Mouse (Mus musculus) hindbrain, postnatal 0 days (tissue): ENCODE results near the gene Cisd3. TPM values are rescaled to one million over a fixed set of nuclear protein-coding genes. Genes with fewer than 3 reads are reported as not detected.

Experiments used
- ATAC-seq: fragments of 200-750 bp; cut with Nextera tagmentation; 2 replicates; pipeline ENCODE4 v1.8.0; 2017; ENCODE audit warnings: mild to moderate bottlenecking, moderate TSS enrichment, moderate library complexity
- DNase-seq: peaks from one replicate; pipeline ENCODE4 v3.0.0-alpha.2; 2015; ENCODE audit warnings: low spot score
- H3K27ac ChIP-seq: fragments of 300-500 bp; sonication (generic); 2 replicates; pipeline ENCODE4 v1.5.1; 2014; ENCODE audit warnings: mild to moderate bottlenecking
- H3K27me3 ChIP-seq: fragments of 300-500 bp; sonication (generic); 2 replicates; pipeline ENCODE4 v1.6.1; 2014; ENCODE audit warnings: low read length, mixed read lengths; ENCODE audit not compliant: insufficient read depth
- H3K36me3 ChIP-seq: fragments of 300-500 bp; sonication (generic); 2 replicates; pipeline ENCODE4 v1.6.1; 2014; ENCODE audit warnings: low read length, mixed read lengths; ENCODE audit not compliant: insufficient read depth
- H3K4me1 ChIP-seq: fragments of 300-500 bp; sonication (generic); 2 replicates; pipeline ENCODE4 v1.6.1; 2014; ENCODE audit warnings: antibody characterized with exemption, low read length, mixed read lengths; ENCODE audit not compliant: insufficient read depth
- H3K4me2 ChIP-seq: fragments of 300-500 bp; sonication (generic); 2 replicates; pipeline ENCODE4 v1.6.1; 2014; ENCODE audit warnings: low read depth, mild to moderate bottlenecking, low read length, moderate library complexity, mixed read lengths
- H3K4me3 ChIP-seq: fragments of 300-500 bp; sonication (generic); 2 replicates; pipeline ENCODE4 v1.5.1; 2014; ENCODE audit warnings: low read length
- H3K9ac ChIP-seq: fragments of 300-500 bp; sonication (generic); replicated peaks from 2 replicates; pipeline ENCODE4 v1.6.1; 2014; ENCODE audit warnings: mild to moderate bottlenecking, low read length, moderate library complexity, mixed read lengths
- H3K9me3 ChIP-seq: fragments of 300-500 bp; sonication (generic); 2 replicates; pipeline ENCODE4 v1.6.1; 2016; ENCODE audit warnings: low read length, mixed read lengths
- CTCF ChIP-seq: IDR thresholded peaks from 2 replicates; pipeline ENCODE4 v1.5.1; 2016; ENCODE audit warnings: antibody characterized with exemption, control low read depth, low read depth
- WGBS: fragments of 180-500 bp; shearing (Covaris S2); extraction: QIAGEN DNeasy Blood & Tissue Kit; methylation state at CpG from one replicate; pipeline ENCODE4 v1.1.7; 2014; 5-methylcytosine and 5-hydroxymethylcytosine counted together
- polyA plus RNA-seq: library from polyadenylated mRNA; unstranded; fragments of >200 nt; fragmentation: Nextera tagmentation; extraction: Ambion mirVana; gene quantifications from 2 replicates; pipeline ENCODE4 v1.2.1, GENCODE M21; 2015
- total RNA-seq: library from RNA; depleted of rRNA; stranded (reverse); fragments of >200 nt; gene quantifications from 2 replicates; pipeline ENCODE4 v1.2.3, GENCODE M21; 2014

The Cisd3 gene
- total and polyA plus RNA-seq, 2 experiments from 2014 or later = 21.2 to 47.6 TPM

DNA sequence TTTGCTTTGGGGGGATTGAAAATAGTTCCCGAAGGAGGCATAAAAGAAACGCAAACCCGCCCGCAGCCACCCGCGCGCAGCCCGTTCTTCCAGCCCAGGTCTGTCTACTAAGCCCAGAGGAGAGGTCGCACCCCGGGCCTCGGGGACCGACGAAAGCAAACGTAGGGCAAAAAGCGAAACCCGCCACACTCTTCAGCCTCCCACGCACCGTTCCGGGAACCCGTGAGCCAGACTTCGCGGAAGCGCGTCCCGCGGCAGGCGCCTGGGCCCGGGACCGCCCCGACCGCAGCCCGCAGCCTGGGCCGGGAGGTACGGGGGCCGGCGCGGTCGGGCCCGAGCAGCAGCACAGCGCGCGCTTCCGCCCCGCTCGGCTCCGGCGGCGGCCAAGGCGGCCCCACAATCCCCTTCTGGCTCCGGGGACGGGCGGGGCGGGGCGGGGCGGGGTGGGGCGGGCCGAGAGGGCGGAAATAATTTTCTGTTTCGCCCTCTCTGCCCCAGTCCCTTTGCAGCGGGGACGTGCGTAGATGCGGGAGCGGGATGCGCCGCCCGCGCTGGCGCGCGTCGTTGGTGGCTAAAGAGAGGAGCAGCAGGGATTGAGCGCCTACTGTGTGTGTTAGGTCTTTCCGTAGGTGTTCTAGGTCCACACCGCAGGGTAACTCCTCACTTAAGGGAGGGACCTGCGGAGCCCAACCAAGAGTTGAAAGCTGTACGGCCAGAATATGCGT lies 25.5 kb upstream of the Cisd3 start:
- Histone ChIP-seq H3K9me3 (no peaks in the 10 kb centered on the region), H3K36me3 (no peaks in the 10 kb centered on the region), H3K4me3 (peak overlapping the region; percentile 62), H3K27me3 (peaks cover 9% of the 10 kb centered on the region; the same call in 1 of the 2 replicates), H3K27ac (peak overlapping the region; percentile 59; the same call in 1 of the 2 replicates), H3K4me2 (peak overlapping the region; percentile 60), H3K4me1 (peaks cover 15% of the 10 kb centered on the region; the same call in 1 of the 2 replicates), H3K9ac (peak overlapping the region; percentile 68)
- no peak for TF ChIP-seq CTCF
- ATAC-seq = peak; percentile 87
- peak; percentile 84 for DNase-seq
- under 1% methylated on average over 67 of the region's 78 CpGs for WGBS

DNA sequence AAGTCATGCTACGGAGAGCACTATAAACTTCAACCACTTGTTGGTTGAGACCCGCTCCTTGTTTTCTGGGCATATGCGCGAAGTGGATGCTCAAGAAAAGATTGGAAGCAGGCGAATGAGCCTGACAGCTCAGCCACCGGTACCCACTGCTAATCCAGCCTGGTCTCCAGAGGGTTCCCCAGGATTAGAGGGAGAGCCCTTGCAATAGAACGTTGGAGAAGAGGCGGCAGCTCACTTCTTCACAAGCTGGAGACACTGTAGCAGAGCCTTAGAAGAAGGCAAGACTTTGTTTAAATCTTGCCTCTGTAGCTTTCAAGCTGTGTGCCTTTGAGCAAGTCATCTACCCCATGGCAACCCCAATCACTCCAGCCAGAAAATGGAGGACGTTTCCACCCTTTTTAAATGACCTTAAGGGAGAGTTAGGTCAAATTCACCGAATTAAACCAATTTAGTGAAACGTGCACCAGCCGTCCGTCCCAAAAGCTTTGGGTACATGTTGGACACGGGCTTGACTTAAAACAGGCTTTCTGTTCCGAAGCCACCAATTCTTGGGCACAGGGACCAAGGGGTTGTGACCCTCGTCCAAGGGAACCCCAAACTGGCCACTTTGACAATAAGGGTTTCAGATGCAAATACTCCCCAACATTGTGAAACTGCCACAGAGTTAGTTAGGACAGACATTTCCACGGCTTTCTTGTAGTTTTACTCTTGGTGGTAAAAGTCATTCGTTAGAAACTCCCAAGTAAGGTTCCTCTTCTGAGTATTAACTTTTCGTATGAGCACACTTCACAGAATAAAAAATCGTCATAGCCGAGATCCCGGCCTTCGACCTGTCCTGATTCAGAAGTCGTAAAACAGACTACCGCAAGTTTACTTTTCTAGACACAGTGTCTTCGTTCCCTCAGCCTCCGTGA lies 24.6 kb upstream of the Cisd3 start:
- peaks cover 15% of the 10 kb centered on the region; the same call in 1 of the 2 replicates for H3K4me1 ChIP-seq
- no peak overlapping the region; the same call in 1 of the 2 replicates for H3K9ac ChIP-seq
- peak overlapping the region; percentile 62 for H3K4me3 ChIP-seq
- ATAC-seq (no peak), DNase-seq (no peak)
- no peaks in the 10 kb centered on the region for H3K9me3 ChIP-seq
- no peak overlapping the region for H3K27ac ChIP-seq
- H3K36me3 ChIP-seq = no peaks in the 10 kb centered on the region; the same call in 1 of the 2 replicates
- TF ChIP-seq CTCF = no peak
- peak overlapping the region; percentile 92 for H3K4me2 ChIP-seq
- peaks cover 9% of the 10 kb centered on the region; the same call in 1 of the 2 replicates for H3K27me3 ChIP-seq
- WGBS = 3% methylated on average over 27 of the region's 27 CpGs

DNA sequence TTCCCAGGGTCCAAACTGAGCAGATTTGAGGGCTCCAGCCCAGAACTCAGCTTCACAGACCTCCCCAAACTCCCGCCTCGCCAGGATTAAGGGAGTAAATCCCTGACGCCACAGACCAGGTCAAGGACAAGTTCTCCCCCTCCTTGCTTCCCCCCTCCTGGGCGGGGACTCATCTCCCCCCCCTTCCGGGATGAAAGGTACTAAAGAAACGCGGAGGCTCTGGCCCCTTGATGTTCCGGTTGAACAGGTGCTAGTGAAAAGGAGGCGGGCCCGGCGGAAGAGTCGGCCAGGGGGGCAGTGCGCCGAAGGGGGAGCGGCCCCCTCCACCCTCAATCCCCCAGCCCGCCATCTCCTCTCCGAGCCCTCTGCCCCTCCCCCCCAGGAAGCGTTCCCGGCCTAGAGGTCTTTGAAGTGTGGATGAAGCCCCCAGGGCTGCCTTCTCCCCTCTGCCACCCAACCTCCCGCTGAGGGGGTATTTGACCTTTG lies 23.9 kb upstream of the Cisd3 start:
- under 1% methylated on average over 20 of the region's 20 CpGs for WGBS
- no peak for TF ChIP-seq CTCF

DNA sequence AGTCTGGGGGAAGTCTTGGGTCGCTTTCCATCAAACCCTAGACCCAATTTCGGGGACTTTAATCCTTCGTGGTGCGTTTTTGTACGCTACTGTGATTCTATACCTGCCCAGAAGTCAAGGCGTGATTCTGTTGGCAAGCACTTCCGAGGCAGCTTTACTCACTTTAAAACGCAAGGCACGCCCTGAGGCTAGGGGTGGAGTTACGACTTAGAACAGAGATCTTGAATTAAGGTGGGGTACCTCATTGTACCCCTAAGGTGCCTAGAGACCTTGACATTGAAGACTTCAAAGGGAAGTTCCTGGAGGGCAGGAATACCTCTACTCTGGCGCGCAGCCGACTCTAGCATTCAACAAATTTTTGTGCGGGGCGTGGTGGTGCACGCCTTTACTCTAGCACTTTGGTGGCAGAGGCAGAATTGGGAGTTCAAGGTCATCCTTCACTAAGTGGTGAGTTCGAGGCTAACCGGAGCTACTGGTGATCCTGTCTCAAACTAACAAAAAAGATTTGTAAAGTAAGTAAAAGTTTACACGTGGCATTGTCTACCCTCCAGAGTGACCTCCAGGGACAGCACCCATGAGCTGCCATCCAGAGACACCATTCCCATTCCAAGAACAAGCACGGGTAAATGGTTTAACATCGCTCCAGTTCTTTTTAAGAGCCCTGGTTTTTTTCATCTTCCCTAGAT lies 23.3 kb upstream of the Cisd3 start:
- ATAC-seq (no peak), DNase-seq (no peak)
- Histone ChIP-seq H3K27ac (peak overlapping the region; percentile 32; the same call in 1 of the 2 replicates), H3K27me3 (peaks cover 9% of the 10 kb centered on the region; the same call in 1 of the 2 replicates), H3K36me3 (peaks cover 5% of the 10 kb centered on the region; the same call in 1 of the 2 replicates), H3K4me3 (peak overlapping the region; percentile 87), H3K4me1 (peaks cover 15% of the 10 kb centered on the region; the same call in 1 of the 2 replicates), H3K4me2 (peak overlapping the region; percentile 92), H3K9me3 (no peaks in the 10 kb centered on the region), H3K9ac (no peak overlapping the region)
- TF ChIP-seq CTCF = no peak
- WGBS = 2% methylated on average over 21 of the region's 21 CpGs

More for the DNA sequence above, 23.9 kb upstream of the Cisd3 start:
- H3K27me3 ChIP-seq = peaks cover 9% of the 10 kb centered on the region; the same call in 1 of the 2 replicates
- peak overlapping the region; percentile 25 for H3K4me3 ChIP-seq
- H3K9ac ChIP-seq = no peak overlapping the region
- ATAC-seq = no peak
- no peak for DNase-seq
- peaks cover 15% of the 10 kb centered on the region; the same call in 1 of the 2 replicates for H3K4me1 ChIP-seq
- no peak overlapping the region for H3K27ac ChIP-seq
- H3K4me2 ChIP-seq = peak overlapping the region; percentile 92
- no peaks in the 10 kb centered on the region for H3K9me3 ChIP-seq
- H3K36me3 ChIP-seq = no peaks in the 10 kb centered on the region; the same call in 1 of the 2 replicates

DNA sequence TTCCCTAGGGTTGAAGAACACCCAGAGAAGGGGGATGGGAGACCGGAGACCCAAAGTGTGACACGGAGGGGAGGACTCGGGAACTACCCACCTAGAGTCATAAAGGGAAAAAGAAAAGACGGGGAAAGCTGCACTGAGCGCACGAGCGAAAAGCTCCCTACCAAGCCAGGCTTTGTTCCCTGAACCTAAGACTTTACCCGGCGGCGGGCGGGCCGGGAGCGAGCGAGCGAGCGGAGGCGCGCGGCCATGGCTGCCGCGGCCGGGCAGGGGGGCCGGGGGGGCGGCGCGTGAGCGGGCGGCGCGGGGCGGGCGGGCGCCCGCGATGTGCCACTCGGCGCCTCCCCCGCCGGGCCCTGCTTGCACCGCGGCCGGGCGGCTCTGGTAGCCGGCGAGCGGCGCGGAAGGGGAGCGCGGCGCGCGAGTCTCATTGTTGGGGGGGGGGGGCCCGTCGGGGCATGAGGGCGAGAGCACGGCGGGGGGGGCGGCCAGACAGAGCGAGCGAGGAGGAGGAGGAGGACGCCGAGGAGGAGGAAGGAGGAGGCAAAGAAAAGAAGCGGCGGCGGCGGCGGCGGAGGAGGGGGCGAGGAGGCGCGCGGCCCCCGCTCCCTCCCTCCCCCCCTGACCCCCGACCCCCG lies 22.6 kb upstream of the Cisd3 start, which contains the start of gene Mllt6:
Gene Mllt6, plus strand, starts transcription at position 522 of the 635 bp plus-strand sequence.
- peak within 1 kb of the TSS; percentile 92 for H3K4me2 ChIP-seq
- peaks cover 15% of the 10 kb centered on the region; the same call in 1 of the 2 replicates for H3K4me1 ChIP-seq
- peak; percentile 94 for DNase-seq
- H3K9me3 ChIP-seq = no peaks in the 10 kb centered on the region
- H3K36me3 ChIP-seq = peaks cover 8% of the 10 kb centered on the region; the same call in 1 of the 2 replicates
- peak within 1 kb of the TSS; percentile 87 for H3K4me3 ChIP-seq
- ATAC-seq = peak; percentile 78
- H3K9ac ChIP-seq = peak within 1 kb of the TSS; percentile 62
- H3K27me3 ChIP-seq = peaks cover 9% of the 10 kb centered on the region; the same call in 1 of the 2 replicates
- WGBS = 1% methylated on average over 22 of the region's 76 CpGs
- H3K27ac ChIP-seq = peak within 1 kb of the TSS; percentile 32
- no peak for TF ChIP-seq CTCF
